ENCODE assay signal across 10 mouse cellular contexts in the genomic region with DNA sequence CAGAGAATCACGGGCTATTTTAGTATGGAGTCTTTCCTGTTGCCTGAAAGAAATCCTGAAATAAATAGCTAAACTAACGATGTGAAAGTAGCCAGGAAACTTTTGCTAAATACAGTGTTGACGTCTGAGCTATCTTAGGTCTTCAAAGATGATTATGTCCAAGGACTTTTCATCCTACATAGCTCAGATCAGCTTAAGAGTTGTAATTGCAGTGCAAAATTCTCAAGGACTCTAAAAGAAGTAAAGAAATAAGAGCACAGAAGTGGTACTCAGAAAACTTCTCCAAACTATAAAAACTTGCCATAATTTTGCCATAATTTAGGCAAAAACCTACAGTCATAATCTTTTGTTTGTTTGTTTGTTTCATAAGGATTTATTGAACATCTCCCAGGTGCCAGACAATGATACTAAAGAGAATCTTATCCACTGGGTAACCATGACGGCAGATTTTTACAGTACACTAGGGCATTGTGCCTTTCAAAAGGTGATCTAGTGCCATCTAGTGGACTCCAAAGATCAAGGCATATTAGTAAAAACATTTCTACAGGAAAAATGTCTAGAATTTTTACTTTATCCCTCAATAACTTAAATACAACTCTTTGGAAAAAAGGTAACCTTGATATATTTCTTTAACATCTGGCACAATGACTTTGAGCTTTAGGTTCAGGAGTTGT. TPM values are rescaled to one million over a fixed set of nuclear protein-coding genes. Genes with fewer than 3 reads are reported as not detected.
DNase-seq lines count a peak whose midpoint lies in the region; ATAC-seq and TF ChIP-seq lines count a peak whose summit lies in the region.
"Had no signal": no experiment of that assay in that cellular context is flagged by ENCODE, and none has a peak within 500 bp of the region (broad histone marks: within the 10 kb centered on the region; RNA-seq: fewer than 3 reads in every experiment).

No protein-coding gene starts in this region.

- no peak for TF ChIP-seq POLR2A in MEL (IDR thresholded peaks at IDR 0.05; ENCODE audit: control insufficient read depth in 1 of 2, insufficient read depth in 1 of 2, low read depth in 1 of 2, low read length in 2 of 2, poor library complexity in 1 of 2)

- no peaks in the 10 kb centered on the region for H3K27me3 ChIP-seq in kidney, embryonic 16.5 days (ENCODE audit: insufficient read depth, low read length)
- H3K27me3 ChIP-seq in MEL (ENCODE audit: control insufficient read depth in 1 of 2, insufficient read depth in 2 of 2, low read length in 2 of 2): no peaks in the 10 kb centered on the region
- H3K27me3 ChIP-seq: embryonic facial prominence, embryonic 12.5 days had no signal

- no peak overlapping the region for H3K4me3 ChIP-seq in kidney, embryonic 16.5 days (ENCODE audit: low read length)
- H3K4me3 ChIP-seq in MEL (ENCODE audit: control insufficient read depth in 1 of 2, insufficient read depth in 1 of 2, low read depth in 2 of 2, low read length in 2 of 2): no peak overlapping the region
- H3K4me3 ChIP-seq: embryonic facial prominence, embryonic 12.5 days had no signal

- no peaks in the 10 kb centered on the region for H3K9me3 ChIP-seq in kidney, embryonic 16.5 days (ENCODE audit: low read length)
- H3K9me3 ChIP-seq in MEL (replicated peaks; ENCODE audit: insufficient read depth, low read length): no peaks in the 10 kb centered on the region
- H3K9me3 ChIP-seq: embryonic facial prominence, embryonic 12.5 days had no signal

- TF ChIP-seq EP300 in MEL (IDR thresholded peaks at IDR 0.05; ENCODE audit: low read depth in 1 of 2, low read length in 2 of 2): no peak

- H3K9ac ChIP-seq in kidney, embryonic 16.5 days (replicated peaks; ENCODE audit: low read length): no peak overlapping the region
- no peak overlapping the region for H3K9ac ChIP-seq in MEL (ENCODE audit: control insufficient read depth, low read depth, low read length, poor library complexity, severe bottlenecking)
- H3K9ac ChIP-seq: embryonic facial prominence, embryonic 12.5 days had no signal

- peak; percentile 79; the same call in 1 of the 2 replicates for ATAC-seq in kidney, embryonic 16.5 days (ENCODE audit: low FRiP score, low TSS enrichment)
- ATAC-seq in common myeloid progenitor, adult 5-6 weeks (replicated peaks; ENCODE audit: low read depth, poor library complexity, severe bottlenecking): peak; percentile 91
- peak; percentile 87 for ATAC-seq in megakaryocyte progenitor cell, adult 5-6 weeks (replicated peaks; ENCODE audit: poor library complexity)
- ATAC-seq in activated CD4-positive, CD25-positive, alpha-beta regulatory T cell, adult 4 months: no peak

- peak; percentile 10 to 65 (median 31); a peak in 4 of 6 replicates for TF ChIP-seq CTCF in MEL (IDR thresholded peaks at IDR 0.05 in 2 of 3, conservative IDR thresholded peaks at IDR 0.05 in 1 of 3; ENCODE audit: control insufficient read depth in 1 of 3, insufficient read depth in 1 of 3, low read depth in 2 of 3, low read length in 3 of 3, poor library complexity in 1 of 3, severe bottlenecking in 1 of 3)

- no peak overlapping the region for H3K27ac ChIP-seq in kidney, embryonic 16.5 days (ENCODE audit: low read length)
- no peak overlapping the region for H3K27ac ChIP-seq in MEL (ENCODE audit: control insufficient read depth, low read depth, low read length)
- H3K27ac ChIP-seq: embryonic facial prominence, embryonic 12.5 days had no signal

- peak; percentile 57 for TF ChIP-seq RAD21 in MEL (IDR thresholded peaks at IDR 0.05; ENCODE audit: low read depth, low read length)

- no peaks in the 10 kb centered on the region for H3K36me3 ChIP-seq in kidney, embryonic 16.5 days (ENCODE audit: insufficient read depth, low read length)
- H3K36me3 ChIP-seq in MEL (ENCODE audit: control insufficient read depth in 1 of 2, insufficient read depth in 2 of 2, low read length in 2 of 2): no peaks in the 10 kb centered on the region
- H3K36me3 ChIP-seq: embryonic facial prominence, embryonic 12.5 days had no signal

- no peaks in the 10 kb centered on the region for H3K79me2 ChIP-seq in MEL (ENCODE audit: control insufficient read depth, insufficient read depth, low read length, poor library complexity)

- H3K4me2 ChIP-seq in kidney, embryonic 16.5 days (replicated peaks; ENCODE audit: low read depth, low read length): no peak overlapping the region
- H3K4me2 ChIP-seq: embryonic facial prominence, embryonic 12.5 days had no signal

- DNase-seq in kidney, postnatal 4 days: no peak
- DNase-seq in MEL (ENCODE audit: low read depth, low spot score): peak; percentile 36
- no peak for DNase-seq in ovary, postnatal 10 days (ENCODE audit: low spot score)
- no peak for DNase-seq in adrenal gland, postnatal 25 days

- WGBS in kidney, embryonic 16.5 days: 49% methylated on average over 4 of the region's 4 CpGs

- H3K4me1 ChIP-seq in kidney, embryonic 16.5 days (ENCODE audit: insufficient read depth, low read length): no peaks in the 10 kb centered on the region
- no peaks in the 10 kb centered on the region for H3K4me1 ChIP-seq in MEL (ENCODE audit: control insufficient read depth in 1 of 2, insufficient read depth in 2 of 2, low read length in 2 of 2)
- H3K4me1 ChIP-seq: embryonic facial prominence, embryonic 12.5 days had no signal

TF ChIP-seq in MEL, 35 proteins besides CTCF, POLR2A, EP300 and RAD21:
- TF ChIP-seq ZC3H11A (IDR thresholded peaks at IDR 0.05; ENCODE audit: low read depth, low read length): peak; percentile 22; the same call in 1 of the 2 replicates
- peak; percentile 48 for TF ChIP-seq SMC3 (IDR thresholded peaks at IDR 0.05; ENCODE audit: low read depth, low read length)
- no peak for TF ChIP-seq ZKSCAN1 (IDR thresholded peaks at IDR 0.05; ENCODE audit: low read depth, low read length)

RNA-seq across cellular contexts. Expression of a gene that starts 41.3 kb away (rescaled TPM):
- polyA plus RNA-seq in kidney, embryonic 16.5 days (2015; fragmentation: Nextera tagmentation; extraction: Ambion mirVana): 16.9 and 17.9 TPM in 2 replicates
- total RNA-seq in MEL (2012; rRNA removed): not detected in 2 replicates
- not detected for polyA plus RNA-seq in MEL (2012; ENCODE audit: insufficient read depth in 1 of 2, insufficient read length in 2 of 2, low read depth in 1 of 2, low replicate concordance in 2 of 2, missing spikeins in 1 of 2)
- total RNA-seq in common myeloid progenitor, adult 5-6 weeks (2017): not detected in 2 replicates
- total RNA-seq in megakaryocyte progenitor cell, adult 5-6 weeks (2015): not detected in 2 replicates
- not detected in 2 replicates for total RNA-seq in megakaryocyte progenitor cell, adult 5-6 weeks (2017)
- not detected for polyA plus RNA-seq in activated CD4-positive, CD25-positive, alpha-beta regulatory T cell, adult 4 months (2017; shearing (Covaris generic))
- total RNA-seq in adrenal gland, postnatal 25 days (2021): 0.27 and 0.62 TPM in 2 replicates
- polyA plus RNA-seq: small intestine, adult 2 months had no signal
